Mouse (Mus musculus): ENCODE measurements around the gene Orai1.

Orai1 gene

GRCm38 (mm10) chr5:122997205-122998204, 17.4 kb upstream of the Orai1 start:
- DNase-seq (ENCODE audit: low read depth): no peak

DNA sequence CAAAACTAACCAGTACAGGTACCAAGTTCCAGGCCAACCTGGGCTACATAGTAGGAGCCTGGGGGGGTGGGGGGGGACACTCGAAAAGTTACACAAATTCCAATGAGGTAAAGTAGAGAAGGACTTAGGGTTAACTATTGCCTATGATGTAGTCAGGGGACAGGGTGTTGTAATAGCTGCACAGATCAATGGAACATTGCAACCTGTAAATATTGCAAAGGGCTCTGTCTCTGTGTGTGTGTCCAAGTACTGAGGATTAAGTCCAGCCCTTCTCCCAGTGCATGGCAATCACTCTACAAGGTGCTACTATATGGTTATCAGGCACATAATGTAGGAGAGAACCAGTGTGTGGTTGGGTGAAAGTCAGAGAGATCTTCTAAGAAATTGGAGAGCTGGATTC, 14.0 kb upstream of the Orai1 start:
- no peak for DNase-seq (ENCODE audit: low read depth)

DNA sequence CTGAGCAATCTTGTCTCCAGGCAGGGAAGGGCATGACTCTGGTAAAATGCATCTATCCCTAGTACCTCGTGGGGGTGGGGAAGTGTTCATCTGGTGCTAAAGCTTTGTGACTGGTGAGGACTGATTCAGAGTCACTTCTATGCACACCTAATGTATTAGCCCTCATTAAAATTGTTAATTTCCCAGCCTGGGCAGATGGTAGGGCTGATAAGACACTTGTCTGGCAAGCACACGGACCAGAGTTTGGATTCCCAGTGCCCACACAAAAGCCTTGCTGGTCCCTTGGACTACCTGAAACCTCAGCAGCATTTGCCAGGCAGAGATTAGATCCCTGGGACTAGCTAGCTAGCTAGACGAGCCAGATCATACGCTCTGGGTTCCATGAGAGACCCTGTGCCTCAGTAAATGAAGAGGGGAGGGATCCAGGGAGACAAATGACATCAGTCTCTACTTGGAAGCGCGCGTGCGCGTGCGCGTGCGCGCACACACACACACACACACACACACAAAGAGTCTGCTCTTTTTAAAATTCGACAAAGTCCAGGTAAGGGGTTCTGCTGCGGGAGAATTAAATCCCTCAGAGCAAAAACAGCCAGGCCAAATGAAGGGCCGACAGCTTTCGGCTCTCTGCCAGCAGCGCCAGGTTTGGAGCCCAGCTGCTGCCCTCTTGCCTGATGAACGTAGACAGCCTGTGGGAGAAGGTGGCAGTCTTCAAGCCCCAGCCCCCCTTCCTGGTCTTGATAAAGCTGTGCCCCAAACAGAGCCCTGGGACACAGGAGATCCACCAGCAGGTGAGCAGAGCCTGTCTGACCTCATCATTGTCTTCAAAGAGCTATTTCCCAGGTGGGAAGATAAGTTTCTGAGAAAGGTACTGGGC, 8.9 kb upstream of the Orai1 start:
- no peak for DNase-seq (ENCODE audit: low read depth)

- no peak for DNase-seq (ENCODE audit: low read depth)
Observed at GRCm38 (mm10) chr5:123008877-123009493, 5.9 kb upstream of the Orai1 start.

- DNase-seq (ENCODE audit: low read depth): no peak
Observed at GRCm38 (mm10) chr5:123009873-123010272, 5.0 kb upstream of the Orai1 start.

DNA sequence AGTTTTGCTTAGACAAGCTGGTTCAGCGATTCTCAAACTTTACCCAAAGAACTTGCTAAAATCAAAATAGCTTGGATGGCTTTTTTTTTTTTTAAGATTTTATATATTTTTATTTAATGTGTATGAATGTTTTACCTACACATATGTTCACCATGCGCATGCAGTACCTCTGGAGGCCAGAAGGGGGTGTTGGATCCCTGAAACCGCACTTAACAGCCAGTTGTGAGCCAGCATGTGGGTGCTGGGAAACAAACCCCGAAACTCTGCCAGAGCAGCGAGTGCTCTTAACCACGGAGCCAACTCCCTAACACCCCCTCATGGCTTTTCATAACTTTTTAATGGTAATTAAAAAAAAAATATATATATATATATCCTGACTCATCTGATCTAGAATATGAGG, 4.1 kb upstream of the Orai1 start:
- DNase-seq (ENCODE audit: low read depth): no peak

DNA sequence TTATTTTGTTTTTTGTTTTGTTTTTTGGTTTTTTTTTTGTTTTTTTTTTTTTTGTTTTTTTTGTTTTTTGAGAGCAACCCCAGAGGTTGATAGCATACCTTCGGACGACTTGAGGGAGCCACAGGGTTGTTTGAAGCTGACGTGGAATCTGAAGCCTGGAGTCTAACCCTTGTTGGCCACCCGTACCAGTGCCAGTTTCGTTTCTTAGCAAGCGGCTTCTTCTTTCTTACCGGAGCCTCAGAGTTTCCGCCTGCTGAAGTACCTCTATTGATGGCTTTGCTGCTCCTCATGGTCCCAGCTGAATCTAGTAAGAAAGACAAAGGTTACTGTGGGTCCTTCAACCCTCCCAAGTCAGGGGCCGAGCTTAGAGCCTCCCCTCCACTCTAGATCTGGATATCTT, 3.2 kb upstream of the Orai1 start:
- no peak for DNase-seq (ENCODE audit: low read depth)

DNA sequence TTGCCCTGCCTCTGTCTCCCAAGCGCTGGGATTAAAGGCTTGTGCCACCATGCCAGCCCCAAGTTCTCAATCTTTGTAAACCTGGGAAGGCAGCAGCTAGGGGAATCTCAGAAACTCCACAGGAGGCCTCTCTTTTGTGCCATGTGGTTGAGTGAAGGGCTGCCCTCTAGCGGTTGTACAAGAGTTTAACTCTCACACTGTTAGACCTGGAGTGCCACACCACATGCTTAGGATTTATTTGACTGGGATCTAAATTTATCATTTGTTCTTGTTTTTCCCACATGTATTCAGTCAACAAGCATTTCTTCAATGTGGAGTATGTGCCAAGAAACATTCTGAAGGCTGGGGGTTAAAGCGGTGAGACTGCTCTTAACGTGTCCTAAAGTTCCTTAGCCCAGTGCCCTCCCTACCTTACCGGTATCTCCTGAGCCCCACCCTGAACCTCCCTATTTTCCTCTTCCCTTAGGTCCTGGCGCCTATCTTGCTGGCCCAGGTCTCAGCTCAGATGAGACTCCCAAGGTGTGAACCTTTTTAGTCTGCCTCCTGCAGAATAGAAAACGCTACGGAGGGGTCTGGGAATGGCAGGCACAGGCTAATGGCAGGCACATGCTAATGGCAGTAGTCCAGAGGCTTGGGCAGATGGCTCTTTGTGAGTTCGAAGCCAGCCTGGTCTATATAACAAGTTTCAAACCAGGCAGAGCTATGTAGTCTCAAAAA, 1.1 kb upstream of the Orai1 start:
- DNase-seq (ENCODE audit: low read depth): no peak

DNA sequence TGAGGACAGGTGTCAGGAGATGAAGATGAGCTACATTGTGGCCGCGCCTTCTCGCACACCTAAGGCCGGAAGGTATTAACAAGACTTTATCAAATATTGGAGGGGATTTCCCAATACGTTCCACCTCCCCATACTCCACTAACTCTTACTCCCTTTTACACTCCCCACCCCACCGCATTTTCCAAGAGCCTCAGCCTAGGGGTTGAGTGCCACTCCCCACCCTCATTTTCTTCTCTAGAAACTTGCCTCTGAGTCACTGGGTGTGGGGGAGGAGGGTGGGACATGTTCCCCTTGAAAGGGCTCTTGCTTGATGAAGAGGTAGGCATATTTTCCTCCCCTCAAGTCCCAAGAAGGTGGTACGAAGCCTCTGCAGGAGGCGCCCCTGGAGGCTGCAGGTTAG, 1.0 kb downstream of the Orai1 start:
- DNase-seq (ENCODE audit: low read depth): no peak

DNA sequence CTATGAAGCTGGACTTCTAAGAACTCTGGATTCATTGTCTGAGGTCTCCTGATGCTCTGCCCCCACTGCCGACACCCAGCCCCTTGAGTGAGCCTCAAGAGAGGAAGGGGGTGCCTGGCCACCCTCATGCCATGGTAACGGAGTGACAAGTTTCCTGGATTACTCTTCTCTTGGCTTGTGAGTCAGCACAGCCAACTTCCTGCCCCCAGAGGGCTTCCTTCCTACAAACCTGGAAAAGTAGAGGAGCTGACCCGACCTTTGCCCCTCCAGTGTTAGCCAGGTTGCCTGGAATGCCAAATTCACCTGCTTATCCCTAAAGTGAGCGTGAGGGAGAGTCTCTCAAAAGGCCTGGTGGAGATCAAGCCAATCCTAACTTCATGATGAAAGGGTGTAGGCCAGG, 2.6 kb downstream of the Orai1 start:
- no peak for DNase-seq (ENCODE audit: low read depth)

DNA sequence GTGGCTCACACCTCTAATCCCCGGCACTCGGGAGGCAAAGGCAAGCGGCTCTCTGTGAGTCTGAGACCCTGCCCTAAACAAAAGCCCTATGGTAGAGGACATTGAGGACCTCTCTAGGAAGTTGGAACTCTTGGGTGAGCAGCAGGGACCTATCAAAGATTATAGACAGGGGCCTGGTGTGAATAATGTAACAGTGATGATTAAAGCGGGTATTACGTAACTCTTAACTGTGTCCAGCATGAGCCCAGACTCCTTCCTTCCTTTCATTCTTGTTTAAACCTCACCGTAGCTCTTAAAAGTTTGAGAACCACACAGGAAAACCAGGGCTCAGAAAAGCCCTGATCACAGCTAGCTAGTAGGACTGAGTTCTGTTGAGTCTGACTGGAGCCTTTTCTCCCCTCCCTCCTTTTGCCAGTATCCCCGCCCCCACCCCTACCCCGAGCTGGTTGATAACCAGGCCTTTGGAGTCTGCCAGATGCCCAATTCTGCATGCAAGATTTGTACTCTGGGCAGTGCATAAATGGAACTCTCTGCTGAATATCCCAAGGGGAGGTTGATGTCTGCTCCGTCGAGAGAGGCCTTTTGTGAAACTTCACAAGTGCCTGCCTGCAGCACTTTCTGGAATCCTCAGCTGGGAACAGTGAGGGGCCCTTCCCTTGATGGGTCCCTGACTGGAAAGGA, 4.6 kb downstream of the Orai1 start:
- DNase-seq (ENCODE audit: low read depth): peak; percentile 36

DNA sequence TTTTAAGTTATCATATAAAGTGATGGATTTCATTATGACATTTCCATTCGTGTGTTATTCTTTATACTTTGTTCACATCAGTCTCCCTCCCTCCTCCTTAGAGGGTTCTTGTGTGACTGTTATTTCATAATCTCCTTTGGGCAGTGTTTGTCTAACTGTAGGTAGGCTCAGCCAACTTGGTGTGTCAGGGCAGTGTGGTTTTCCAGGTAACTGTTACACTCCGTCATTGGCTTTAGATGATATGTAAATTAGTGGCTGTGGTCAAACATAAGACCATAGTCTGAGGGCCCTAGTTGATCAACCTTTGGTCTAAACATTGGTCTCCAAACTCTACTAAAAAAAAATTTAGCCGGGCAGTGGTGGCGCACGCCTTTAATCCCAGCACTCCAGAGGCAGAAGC, 5.6 kb downstream of the Orai1 start:
- no peak for DNase-seq (ENCODE audit: low read depth)

DNA sequence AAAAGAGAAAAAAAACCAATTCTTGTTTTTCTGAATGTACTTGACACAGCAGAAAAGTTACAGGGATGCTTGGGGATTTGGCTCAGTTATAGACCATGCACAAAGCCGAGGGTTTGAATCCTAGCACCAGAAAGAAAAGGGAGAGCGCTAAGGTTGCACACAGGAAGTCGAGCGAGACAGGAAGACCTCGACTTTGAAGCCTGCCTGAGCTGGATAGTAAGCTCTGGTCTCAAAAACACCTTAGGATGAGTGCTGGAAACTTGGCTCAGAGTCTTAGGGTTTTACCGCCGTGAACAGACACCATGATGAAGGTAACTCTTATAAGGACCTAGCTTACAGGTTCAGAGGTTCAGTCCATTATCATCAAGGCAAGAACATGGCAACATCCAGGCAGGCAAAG, 6.6 kb downstream of the Orai1 start:
- no peak for DNase-seq (ENCODE audit: low read depth)

- no peak for DNase-seq (ENCODE audit: low read depth)
Observed at GRCm38 (mm10) chr5:123023049-123023448, 8.2 kb downstream of the Orai1 start.

DNA sequence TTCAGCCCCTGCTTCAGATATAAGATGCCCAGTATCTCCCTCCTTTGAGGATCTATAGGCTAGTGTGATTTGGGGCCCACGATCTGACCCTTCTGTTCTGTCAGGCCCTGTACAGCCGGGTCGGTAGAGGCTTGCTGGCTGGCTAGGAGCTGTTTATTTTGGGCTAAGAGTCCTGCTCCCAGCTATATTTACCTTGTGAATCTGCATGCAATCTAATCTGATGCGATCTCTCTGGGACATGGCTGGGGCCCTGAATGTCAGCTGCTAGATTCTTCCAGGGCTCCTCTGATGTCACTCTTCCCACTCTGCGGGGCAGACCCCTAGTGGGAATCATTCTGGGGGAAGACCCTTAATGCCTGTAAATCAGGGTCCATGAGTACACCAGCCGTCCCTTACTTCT, 9.4 kb downstream of the Orai1 start:
- DNase-seq (ENCODE audit: low read depth): no peak

DNA sequence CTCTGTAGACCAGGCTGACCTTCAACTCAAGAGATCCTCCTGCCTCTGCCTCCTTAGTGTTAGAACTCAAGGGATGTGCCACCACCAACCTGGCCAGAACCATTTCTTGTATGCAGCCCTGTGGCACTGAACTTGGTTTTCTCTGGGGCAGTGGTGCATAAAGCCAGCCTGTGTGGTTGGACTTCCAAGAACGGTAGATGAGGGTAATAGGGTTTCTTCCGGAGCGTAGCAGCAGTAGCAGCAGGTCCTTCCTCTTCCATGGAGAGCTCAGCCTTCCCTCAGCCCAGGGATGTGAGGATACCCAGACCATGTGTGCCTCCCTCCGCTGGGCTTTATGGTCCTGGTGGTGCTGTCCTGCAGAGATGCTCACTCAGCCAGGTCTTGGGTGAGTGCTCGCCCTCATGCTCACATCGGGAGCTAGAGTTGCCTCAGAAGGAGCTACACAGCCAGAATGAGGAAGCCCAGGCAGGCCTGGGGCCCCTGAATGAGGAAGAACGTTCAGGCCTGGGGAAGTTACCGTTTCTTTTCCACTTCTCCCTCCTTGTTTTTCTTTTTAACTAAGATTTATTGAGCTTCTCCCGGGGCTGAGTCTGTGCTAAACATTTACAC, 10.2 kb downstream of the Orai1 start:
- DNase-seq (ENCODE audit: low read depth): no peak

- no peak for DNase-seq (ENCODE audit: low read depth)
Observed at GRCm38 (mm10) chr5:123026414-123026813, 11.5 kb downstream of the Orai1 start.

- no peak for DNase-seq (ENCODE audit: low read depth)
Observed at GRCm38 (mm10) chr5:123027436-123027835, 12.6 kb downstream of the Orai1 start.

DNA sequence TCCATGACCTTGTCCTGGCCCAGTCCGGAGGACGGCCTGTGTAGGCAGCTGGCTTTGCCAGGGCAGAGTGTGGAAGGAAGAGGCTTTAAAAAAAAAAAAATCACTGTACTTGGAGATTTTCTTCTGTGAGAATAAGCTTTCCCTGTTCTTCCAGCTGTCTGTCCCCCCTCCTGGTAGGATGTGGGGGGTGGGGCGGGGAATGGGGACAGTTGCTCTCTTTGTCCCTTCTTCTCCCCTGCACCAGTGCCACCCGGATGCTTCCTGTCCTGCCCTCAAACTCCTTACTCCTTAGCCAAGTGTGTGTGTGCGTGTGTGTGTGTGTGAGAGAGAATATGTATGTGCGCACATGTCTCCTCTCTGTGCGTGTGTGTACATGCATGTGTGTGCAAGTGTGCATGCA, 14.9 kb downstream of the Orai1 start:
- DNase-seq (ENCODE audit: low read depth): no peak

- DNase-seq (ENCODE audit: low read depth): no peak
Observed at GRCm38 (mm10) chr5:123031312-123031711, 16.4 kb downstream of the Orai1 start.

GRCm38 (mm10) chr5:123033646-123034160, 18.8 kb downstream of the Orai1 start:
- DNase-seq (ENCODE audit: low read depth): no peak
